Mouse (Mus musculus) MEL (cell line): ENCODE results near the gene Atxn10. TPM values are rescaled to one million over a fixed set of nuclear protein-coding genes. Genes with fewer than 3 reads are reported as not detected.

Source experiments
- DNase-seq: peaks from one replicate; pipeline ENCODE4 v3.0.0; 2011; ENCODE audit warnings: low read depth, low spot score
- H3K27ac ChIP-seq: 2 replicates; pipeline ENCODE4 v1.5.1; 2012; ENCODE audit warnings: low read depth, mild to moderate bottlenecking, control low read depth, low read length, moderate library complexity; ENCODE audit not compliant: control insufficient read depth
- H3K27me3 ChIP-seq, 2 experiments: fragments of 150-350 bp in 1 of 2; sonication (generic) in 1 of 2; 2 replicates each; pipeline ENCODE4 v1.6.1; 2012; ENCODE audit warnings: low read length in 2 of 2, mild to moderate bottlenecking in 2 of 2, improper control_type of control experiment in 1 of 2, moderate library complexity in 1 of 2; ENCODE audit not compliant: insufficient read depth in 2 of 2, control insufficient read depth in 1 of 2
- H3K36me3 ChIP-seq, 2 experiments: 2 replicates each; pipeline ENCODE4 v1.6.1; 2012 to 2014; ENCODE audit warnings: low read length in 2 of 2, improper control_type of control experiment in 1 of 2, inconsistent platforms in 1 of 2, mild to moderate bottlenecking in 1 of 2; ENCODE audit not compliant: insufficient read depth in 2 of 2, control insufficient read depth in 1 of 2
- H3K4me1 ChIP-seq, 2 experiments: fragments of 150-350 bp in 1 of 2; sonication (generic) in 1 of 2; 2 replicates each; pipeline ENCODE4 v1.6.1; 2012; ENCODE audit warnings: low read length in 2 of 2, improper control_type of control experiment in 1 of 2, mild to moderate bottlenecking in 1 of 2; ENCODE audit not compliant: insufficient read depth in 2 of 2, control insufficient read depth in 1 of 2
- H3K4me3 ChIP-seq, 2 experiments: fragments of 150-350 bp in 1 of 2; sonication (generic) in 1 of 2; 2 replicates each; pipeline ENCODE4 v1.5.1; 2012; ENCODE audit warnings: low read depth in 2 of 2, low read length in 2 of 2, mild to moderate bottlenecking in 2 of 2, moderate library complexity in 2 of 2, control low read depth in 1 of 2, improper control_type of control experiment in 1 of 2; ENCODE audit not compliant: control insufficient read depth in 1 of 2, insufficient read depth in 1 of 2
- H3K79me2 ChIP-seq: 2 replicates; pipeline ENCODE4 v1.6.1; 2012; ENCODE audit warnings: mild to moderate bottlenecking, low read length, moderate library complexity; ENCODE audit not compliant: control insufficient read depth, poor library complexity, insufficient read depth
- H3K9ac ChIP-seq: 2 replicates; pipeline ENCODE4 v1.6.1; 2012; ENCODE audit warnings: low read depth, mild to moderate bottlenecking, control low read depth, low read length, moderate library complexity; ENCODE audit not compliant: control insufficient read depth, poor library complexity, severe bottlenecking
- H3K9me3 ChIP-seq: fragments of 150-350 bp; sonication (generic); replicated peaks from 2 replicates; pipeline ENCODE4 v1.6.1; 2012; ENCODE audit warnings: mild to moderate bottlenecking, low read length, improper control_type of control experiment, moderate library complexity; ENCODE audit not compliant: insufficient read depth
- CHD1 ChIP-seq: IDR thresholded peaks from 2 replicates; pipeline ENCODE4 v1.6.1; 2012; ENCODE audit warnings: low read depth, mild to moderate bottlenecking, inconsistent platforms, low read length, improper control_type of control experiment
- CHD2 ChIP-seq: IDR thresholded peaks from 2 replicates; pipeline ENCODE4 v1.6.1; 2011; ENCODE audit warnings: low read length, improper control_type of control experiment
- ELF1 ChIP-seq: IDR thresholded peaks from 2 replicates; pipeline ENCODE4 v1.6.1; 2014; ENCODE audit warnings: low read depth, mild to moderate bottlenecking, inconsistent platforms, low read length, improper control_type of control experiment, moderate library complexity
- ETS1 ChIP-seq: IDR thresholded peaks from 2 replicates; pipeline ENCODE4 v1.6.1; 2012; ENCODE audit warnings: low read depth, mild to moderate bottlenecking, inconsistent platforms, low read length, improper control_type of control experiment, moderate library complexity
- GABPA ChIP-seq: IDR thresholded peaks from 2 replicates; pipeline ENCODE4 v1.6.1; 2012; ENCODE audit warnings: low read depth, mild to moderate bottlenecking, inconsistent platforms, low read length, improper control_type of control experiment, moderate library complexity
- HCFC1 ChIP-seq: IDR thresholded peaks from 2 replicates; pipeline ENCODE4 v1.6.1; 2012; ENCODE audit warnings: low read depth, mild to moderate bottlenecking, inconsistent platforms, low read length, improper control_type of control experiment, moderate library complexity
- MAZ ChIP-seq: IDR thresholded peaks from 2 replicates; pipeline ENCODE4 v1.6.1; 2012; ENCODE audit warnings: low read depth, mild to moderate bottlenecking, inconsistent platforms, low read length, improper control_type of control experiment
- MYB ChIP-seq: IDR thresholded peaks from 2 replicates; pipeline ENCODE4 v1.6.1; 2011; ENCODE audit warnings: mild to moderate bottlenecking, low read depth, low read length, improper control_type of control experiment
- MYC ChIP-seq: IDR thresholded peaks from 2 replicates; pipeline ENCODE4 v1.6.1; 2011; ENCODE audit warnings: low read depth, mild to moderate bottlenecking, low read length, improper control_type of control experiment, moderate library complexity
- NELFE ChIP-seq: IDR thresholded peaks from 2 replicates; pipeline ENCODE4 v1.6.1; 2011; ENCODE audit warnings: low read depth, low read length, improper control_type of control experiment
- POLR2A ChIP-seq, 2 experiments: IDR thresholded peaks; 2 replicates each; pipeline ENCODE4 v1.6.1; 2011 to 2012; ENCODE audit warnings: low read length in 2 of 2, mild to moderate bottlenecking in 2 of 2, control low read depth in 1 of 2, improper control_type of control experiment in 1 of 2, low read depth in 1 of 2, moderate library complexity in 1 of 2; ENCODE audit not compliant: control insufficient read depth in 1 of 2, insufficient read depth in 1 of 2, poor library complexity in 1 of 2
- POLR2AphosphoS2 ChIP-seq: IDR thresholded peaks from 2 replicates; pipeline ENCODE4 v1.6.1; 2011; ENCODE audit warnings: low read length, improper control_type of control experiment
- POLR2AphosphoS5 ChIP-seq: IDR thresholded peaks from 2 replicates; pipeline ENCODE4 v1.6.1; 2012; ENCODE audit warnings: low read depth, borderline replicate concordance, mild to moderate bottlenecking, inconsistent platforms, low read length, moderate library complexity, mixed read lengths
- SIN3A ChIP-seq: IDR thresholded peaks from 2 replicates; pipeline ENCODE4 v1.6.1; 2012; ENCODE audit warnings: low read length, improper control_type of control experiment, inconsistent platforms
- TBP ChIP-seq: IDR thresholded peaks from 2 replicates; pipeline ENCODE4 v1.8.0; 2011; ENCODE audit warnings: low read depth, low read length, improper control_type of control experiment
- TCF12 ChIP-seq: IDR thresholded peaks from 2 replicates; pipeline ENCODE4 v1.6.1; 2014; ENCODE audit warnings: low read depth, mild to moderate bottlenecking, inconsistent platforms, low read length, improper control_type of control experiment, moderate library complexity
- ZC3H11A ChIP-seq: IDR thresholded peaks from 2 replicates; pipeline ENCODE4 v1.6.1; 2012; ENCODE audit warnings: low read depth, mild to moderate bottlenecking, inconsistent platforms, low read length, improper control_type of control experiment
- polyA plus RNA-seq, 2 experiments: library from polyadenylated mRNA; stranded (reverse) in 1 of 2; unstranded in 1 of 2; fragments of >175 nt in 1 of 2; fragments of >200 nt in 1 of 2; gene quantifications; 2 replicates each; pipeline versions ENCODE4 v1.2.1 to v1.2.4; 2012; ENCODE audit warnings: low replicate concordance in 2 of 2, low read depth in 1 of 2; ENCODE audit not compliant: insufficient read length in 2 of 2, insufficient read depth in 1 of 2, missing spikeins in 1 of 2
- total RNA-seq: library from RNA; depleted of rRNA; stranded (reverse); fragments of 300-350 nt; gene quantifications from 2 replicates; pipeline ENCODE4 v1.2.3, GENCODE M21; 2012

Gene Atxn10
- total and polyA plus RNA-seq, 3 experiments: 24.5 to 75.6 (median 45.0) TPM

DNA sequence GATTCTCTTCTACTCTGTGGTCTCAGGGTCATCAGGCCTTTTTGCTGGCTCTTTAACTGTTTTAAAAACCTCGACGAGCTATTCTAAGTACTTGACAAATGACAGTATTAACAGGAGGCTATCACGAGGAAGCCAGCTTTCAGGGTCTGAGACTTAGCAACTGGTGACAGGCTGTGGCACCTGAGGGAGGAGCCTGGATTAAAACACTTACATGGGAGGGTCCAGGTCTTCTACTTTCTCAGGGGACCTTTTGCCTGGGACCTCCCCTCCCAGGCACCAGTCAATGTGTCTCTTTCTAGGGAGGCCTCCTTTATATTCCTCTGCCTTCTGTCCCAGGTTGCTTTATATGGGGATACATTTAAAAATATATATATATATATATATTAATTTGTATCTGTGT, 1.8 kb upstream of the Atxn10 start:
- H3K27ac ChIP-seq: no peak overlapping the region
- no peaks in the 10 kb centered on the region; a peak in 1 of 4 replicates for H3K4me1 ChIP-seq
- peaks cover 14% of the 10 kb centered on the region for H3K79me2 ChIP-seq
- no peak for TF ChIP-seq GABPA
- TF ChIP-seq POLR2AphosphoS5: no peak
- TF ChIP-seq ELF1: no peak
- TF ChIP-seq ZC3H11A: no peak
- no peak for TF ChIP-seq NELFE
- no peaks in the 10 kb centered on the region; a peak in 1 of 4 replicates for H3K36me3 ChIP-seq
- H3K27me3 ChIP-seq: no peaks in the 10 kb centered on the region
- no peak overlapping the region for H3K4me3 ChIP-seq
- no peaks in the 10 kb centered on the region for H3K9me3 ChIP-seq
- no peak overlapping the region for H3K9ac ChIP-seq
- no peak for DNase-seq

DNA sequence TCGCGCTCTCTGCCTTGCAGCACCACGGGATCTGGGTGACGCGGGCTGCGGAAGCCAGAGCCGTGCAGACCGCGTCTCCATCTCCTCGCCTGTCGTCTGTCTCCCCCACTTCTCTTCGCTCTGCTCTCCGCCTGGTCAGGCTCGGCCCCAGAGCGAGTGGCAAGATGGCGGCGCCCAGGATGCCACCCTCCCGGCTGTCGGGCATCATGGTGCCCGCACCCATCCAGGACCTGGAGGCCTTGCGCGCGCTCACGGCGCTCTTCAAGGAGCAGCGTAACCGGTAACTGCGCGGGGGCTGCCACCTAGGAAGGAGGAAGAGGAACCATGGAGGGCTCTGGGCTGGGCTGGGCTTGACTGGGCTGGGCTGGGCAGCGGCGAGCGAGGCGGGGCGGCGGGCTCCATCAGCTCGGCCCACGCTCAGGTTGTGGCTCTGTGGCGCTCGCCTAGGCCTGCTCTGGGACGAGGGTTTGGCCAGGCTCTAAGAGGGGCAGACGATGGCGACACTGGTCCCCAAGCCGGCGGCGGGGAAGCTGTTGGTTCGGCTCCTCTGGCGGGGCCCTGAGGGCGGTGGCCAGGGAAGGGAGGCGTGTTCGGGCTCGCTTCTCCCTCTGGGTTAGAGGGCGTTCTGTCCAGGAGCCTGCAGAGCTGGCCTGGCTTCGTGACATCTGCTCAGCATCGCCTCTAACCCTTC, 401 bp downstream of the Atxn10 start:
- peak; percentile 59 for TF ChIP-seq SIN3A
- peak; percentile 67 for TF ChIP-seq NELFE
- 0 out of 2 replicates have a peak, but pooled peaks have one; percentile 48 for TF ChIP-seq MYC
- TF ChIP-seq ETS1: no peak
- no peak for TF ChIP-seq MAZ
- peak; percentile 58 for TF ChIP-seq CHD2
- TF ChIP-seq POLR2A (IDR thresholded peaks at IDR 0.05; ENCODE audit: control insufficient read depth in 1 of 2, insufficient read depth in 1 of 2, low read depth in 1 of 2, low read length in 2 of 2, poor library complexity in 1 of 2): peak; percentile 71 to 79
- TF ChIP-seq ELF1: 0 out of 2 replicates have a peak, but pooled peaks have one; percentile 6
- TF ChIP-seq TCF12: 0 out of 2 replicates have a peak, but pooled peaks have one; percentile 21
- peak; percentile 54; the same call in 1 of the 2 replicates for TF ChIP-seq POLR2AphosphoS2
- TF ChIP-seq HCFC1: peak; percentile 65; the same call in 1 of the 2 replicates
- TF ChIP-seq TBP: 0 out of 2 replicates have a peak, but pooled peaks have one; percentile 27
- no peak for TF ChIP-seq CHD1
- no peak for TF ChIP-seq MYB
- TF ChIP-seq, all 39 proteins: peak for 10
- H3K4me3 ChIP-seq: peak overlapping the region; percentile 79 to 97
- H3K9me3 ChIP-seq: no peaks in the 10 kb centered on the region
- no peaks in the 10 kb centered on the region for H3K27me3 ChIP-seq
- no peaks in the 10 kb centered on the region; a peak in 1 of 4 replicates for H3K4me1 ChIP-seq
- H3K36me3 ChIP-seq: no peaks in the 10 kb centered on the region; a peak in 1 of 4 replicates
- H3K79me2 ChIP-seq: peaks cover 17% of the 10 kb centered on the region
- H3K9ac ChIP-seq: peak overlapping the region; percentile 87
- peak overlapping the region; percentile 70 for H3K27ac ChIP-seq
- DNase-seq: peak; percentile 84
